Mouse (Mus musculus) midbrain, embryonic 15.5 days (tissue): ENCODE measurements at regions not wholly inside any gene's neighbourhood (a gene's known extent, or its start where the extent isn't known, plus 50 kb on each side); places are given as distances from the start of the nearest gene placed in this dataset.

Source experiments
- ATAC-seq: fragments of 200-750 bp; cut with Nextera tagmentation; replicated peaks from 2 replicates; pipeline ENCODE4 v1.8.0; 2017; ENCODE audit warnings: moderate TSS enrichment
- H3K27ac ChIP-seq: fragments of 300-500 bp; sonication (generic); 2 replicates; pipeline ENCODE4 v1.5.1; 2015; ENCODE audit warnings: mild to moderate bottlenecking, inconsistent platforms
- H3K27me3 ChIP-seq: fragments of 300-500 bp; sonication (generic); replicated peaks from 2 replicates; pipeline ENCODE4 v1.6.1; 2015; ENCODE audit warnings: inconsistent platforms
- H3K36me3 ChIP-seq: fragments of 300-500 bp; sonication (generic); replicated peaks from 2 replicates; pipeline ENCODE4 v1.6.1; 2015; ENCODE audit warnings: inconsistent platforms
- H3K4me1 ChIP-seq: fragments of 300-500 bp; sonication (generic); 2 replicates; pipeline ENCODE4 v1.6.1; 2015; ENCODE audit warnings: inconsistent platforms
- H3K4me2 ChIP-seq: fragments of 300-500 bp; sonication (generic); 2 replicates; pipeline ENCODE4 v1.6.1; 2015; ENCODE audit warnings: inconsistent platforms, mild to moderate bottlenecking, moderate library complexity
- H3K4me3 ChIP-seq: fragments of 300-500 bp; sonication (generic); 2 replicates; pipeline ENCODE4 v1.5.1; 2015; ENCODE audit warnings: mild to moderate bottlenecking, inconsistent platforms
- H3K9ac ChIP-seq: fragments of 300-500 bp; sonication (generic); 2 replicates; pipeline ENCODE4 v1.6.1; 2015; ENCODE audit warnings: mild to moderate bottlenecking, inconsistent platforms
- H3K9me3 ChIP-seq: fragments of 300-500 bp; sonication (generic); 2 replicates; pipeline ENCODE4 v1.6.1; 2016; ENCODE audit warnings: inconsistent platforms
- WGBS: fragments of 180-500 bp; shearing (Covaris S2); methylation state at CpG from one replicate; pipeline ENCODE4 v1.1.7; 2015; ENCODE audit warnings: mixed read lengths; 5-methylcytosine and 5-hydroxymethylcytosine counted together

GRCm38 (mm10) chr4:38749281-38749680 lies 700.8 kb upstream of the 1700009N14Rik start:
- 84% methylated on average over 2 of the region's 2 CpGs for WGBS
- no peak overlapping the region for H3K4me3 ChIP-seq
- no peak for ATAC-seq
- no peaks in the 10 kb centered on the region for H3K4me1 ChIP-seq
- no peaks in the 10 kb centered on the region for H3K9me3 ChIP-seq
- no peaks in the 10 kb centered on the region for H3K27me3 ChIP-seq
- no peak overlapping the region for H3K4me2 ChIP-seq
- H3K27ac ChIP-seq, result no peak overlapping the region
- no peak overlapping the region for H3K9ac ChIP-seq
- no peaks in the 10 kb centered on the region for H3K36me3 ChIP-seq

GRCm38 (mm10) chr4:38785016-38785415 lies 665.1 kb upstream of the 1700009N14Rik start:
- Histone ChIP-seq H3K27ac (no peak overlapping the region), H3K9me3 (no peaks in the 10 kb centered on the region), H3K4me2 (no peak overlapping the region), H3K27me3 (no peaks in the 10 kb centered on the region), H3K4me3 (no peak overlapping the region), H3K4me1 (no peaks in the 10 kb centered on the region), H3K9ac (no peak overlapping the region), H3K36me3 (no peaks in the 10 kb centered on the region)
- no peak for ATAC-seq

- Histone ChIP-seq H3K9ac (no peak overlapping the region), H3K4me2 (no peak overlapping the region), H3K27me3 (no peaks in the 10 kb centered on the region), H3K9me3 (no peaks in the 10 kb centered on the region), H3K27ac (no peak overlapping the region), H3K4me3 (no peak overlapping the region), H3K4me1 (no peaks in the 10 kb centered on the region), H3K36me3 (no peaks in the 10 kb centered on the region)
- ATAC-seq, result no peak; the same call in 1 of the 2 replicates
- WGBS, result 63% methylated on average over 2 of the region's 2 CpGs
Observed at GRCm38 (mm10) chr4:38825133-38825532, 625.0 kb upstream of the 1700009N14Rik start.

- Histone ChIP-seq H3K4me1 (no peaks in the 10 kb centered on the region), H3K4me3 (no peak overlapping the region), H3K4me2 (no peak overlapping the region), H3K27ac (no peak overlapping the region), H3K9me3 (no peaks in the 10 kb centered on the region), H3K9ac (no peak overlapping the region), H3K36me3 (no peaks in the 10 kb centered on the region), H3K27me3 (no peaks in the 10 kb centered on the region)
- ATAC-seq, result no peak
- WGBS, result 95% methylated on average over 1 of the region's 1 CpGs
Observed at GRCm38 (mm10) chr4:38848261-38848660, 601.8 kb upstream of the 1700009N14Rik start.

GRCm38 (mm10) chr4:38854349-38854748 lies 595.7 kb upstream of the 1700009N14Rik start:
- WGBS, result 76% methylated on average over 3 of the region's 3 CpGs
- Histone ChIP-seq H3K27me3 (no peaks in the 10 kb centered on the region), H3K4me3 (no peak overlapping the region), H3K36me3 (no peaks in the 10 kb centered on the region), H3K9ac (no peak overlapping the region), H3K4me2 (no peak overlapping the region), H3K4me1 (no peaks in the 10 kb centered on the region), H3K27ac (no peak overlapping the region), H3K9me3 (no peaks in the 10 kb centered on the region)
- no peak for ATAC-seq

- ATAC-seq, result no peak
- 96% methylated on average over 1 of the region's 1 CpGs for WGBS
- Histone ChIP-seq H3K27ac (no peak overlapping the region), H3K4me1 (no peaks in the 10 kb centered on the region), H3K9me3 (no peaks in the 10 kb centered on the region; the same call in 1 of the 2 replicates), H3K4me3 (no peak overlapping the region), H3K9ac (no peak overlapping the region), H3K4me2 (no peak overlapping the region), H3K27me3 (no peaks in the 10 kb centered on the region), H3K36me3 (no peaks in the 10 kb centered on the region)
Observed at GRCm38 (mm10) chr4:38900565-38900964, 549.5 kb upstream of the 1700009N14Rik start.

- no peaks in the 10 kb centered on the region for H3K4me1 ChIP-seq
- no peak overlapping the region for H3K9ac ChIP-seq
- no peak overlapping the region for H3K27ac ChIP-seq
- peak; percentile 78; the same call in 1 of the 2 replicates for ATAC-seq
- H3K4me2 ChIP-seq, result no peak overlapping the region
- no peaks in the 10 kb centered on the region for H3K36me3 ChIP-seq
- no peak overlapping the region for H3K4me3 ChIP-seq
- no peaks in the 10 kb centered on the region for H3K9me3 ChIP-seq
- 54% methylated on average over 5 of the region's 5 CpGs for WGBS
- H3K27me3 ChIP-seq, result no peaks in the 10 kb centered on the region
Observed at GRCm38 (mm10) chr4:38926831-38927230, 523.3 kb upstream of the 1700009N14Rik start.

GRCm38 (mm10) chr4:38953633-38954032 lies 496.5 kb upstream of the 1700009N14Rik start:
- H3K27ac ChIP-seq, result no peak overlapping the region
- WGBS, result 50% methylated on average over 1 of the region's 1 CpGs
- H3K4me3 ChIP-seq, result no peak overlapping the region
- no peaks in the 10 kb centered on the region for H3K36me3 ChIP-seq
- no peaks in the 10 kb centered on the region for H3K27me3 ChIP-seq
- no peaks in the 10 kb centered on the region for H3K9me3 ChIP-seq
- H3K4me1 ChIP-seq, result no peaks in the 10 kb centered on the region
- no peak overlapping the region for H3K4me2 ChIP-seq
- no peak overlapping the region for H3K9ac ChIP-seq
- no peak for ATAC-seq

GRCm38 (mm10) chr4:38995161-38995560 lies 454.9 kb upstream of the 1700009N14Rik start:
- WGBS, result 92% methylated on average over 1 of the region's 1 CpGs
- no peaks in the 10 kb centered on the region for H3K4me1 ChIP-seq
- H3K4me3 ChIP-seq, result no peak overlapping the region
- H3K4me2 ChIP-seq, result no peak overlapping the region
- no peaks in the 10 kb centered on the region for H3K9me3 ChIP-seq
- no peak for ATAC-seq
- no peaks in the 10 kb centered on the region for H3K27me3 ChIP-seq
- no peak overlapping the region for H3K27ac ChIP-seq
- no peak overlapping the region for H3K9ac ChIP-seq
- no peaks in the 10 kb centered on the region for H3K36me3 ChIP-seq
